Mouse (Mus musculus): ENCODE measurements around the gene Ddost. TPM values are rescaled to one million over a fixed set of nuclear protein-coding genes. Genes with fewer than 3 reads are reported as not detected.

Ddost gene
- polyA plus RNA-seq, 3 experiments from 2014 or later, result 101 to 118 (median 104) TPM

GRCm38 (mm10) chr4:138341393-138341792 lies 36.9 kb downstream of the Ddost start:
- no peak for ATAC-seq

- no peak for ATAC-seq
Measured at GRCm38 (mm10) chr4:138342048-138342447, 37.5 kb downstream of the Ddost start.

GRCm38 (mm10) chr4:138342778-138343177 lies 38.2 kb downstream of the Ddost start:
- ATAC-seq, result no peak

GRCm38 (mm10) chr4:138343341-138343837 lies 38.9 kb downstream of the Ddost start:
- ATAC-seq, result no peak

- ATAC-seq, result no peak
Measured at GRCm38 (mm10) chr4:138344891-138345545, 40.5 kb downstream of the Ddost start.

GRCm38 (mm10) chr4:138347280-138347679 lies 42.8 kb downstream of the Ddost start:
- no peak for ATAC-seq

- ATAC-seq, result no peak
Measured at GRCm38 (mm10) chr4:138348716-138349115, 44.2 kb downstream of the Ddost start.

GRCm38 (mm10) chr4:138351821-138352220 lies 47.3 kb downstream of the Ddost start:
- ATAC-seq, result no peak

- no peak for ATAC-seq
Measured at GRCm38 (mm10) chr4:138352692-138353091, 48.2 kb downstream of the Ddost start.

GRCm38 (mm10) chr4:138353438-138354171 lies 49.1 kb downstream of the Ddost start:
- no peak for ATAC-seq

GRCm38 (mm10) chr4:138355496-138355895 lies 51.0 kb downstream of the Ddost start:
- no peak for ATAC-seq

GRCm38 (mm10) chr4:138356141-138356540 lies 51.6 kb downstream of the Ddost start:
- no peak for ATAC-seq

- no peak for ATAC-seq
Measured at GRCm38 (mm10) chr4:138356551-138356950, 52.0 kb downstream of the Ddost start.

GRCm38 (mm10) chr4:138358176-138358575 lies 53.6 kb downstream of the Ddost start:
- no peak for ATAC-seq

- no peak for ATAC-seq
Measured at GRCm38 (mm10) chr4:138361370-138361821, 56.9 kb downstream of the Ddost start.

Other genes with a start within 250 kb of the Ddost start
- gene Hp1bp3, start 88.4 kb upstream of the Ddost start, polyA plus RNA-seq (2017; shearing (Covaris generic)), result 100 to 1,000 TPM; 144 to 154 (median 152) TPM
- under 1 TPM; 0.16 to 0.53 (median 0.21) TPM for gene Sh2d5, start 54.3 kb upstream of the Ddost start, polyA plus RNA-seq (2017; shearing (Covaris generic))
- gene Kif17, start 54.3 kb upstream of the Ddost start, polyA plus RNA-seq (2017; shearing (Covaris generic)), result not detected
- gene Pink1, start 21.6 kb downstream of the Ddost start, polyA plus RNA-seq (2017; shearing (Covaris generic)), result 10 to 100 TPM in 2 of 3 experiments, 1 to 10 TPM in 1; 6.0 to 24.7 (median 10.8) TPM
- gene Cda, start 63.3 kb downstream of the Ddost start, polyA plus RNA-seq (2017; shearing (Covaris generic)), result not detected
- not detected for gene Fam43b, start 91.8 kb downstream of the Ddost start, polyA plus RNA-seq (2017; shearing (Covaris generic))
- 10 to 100 TPM; 11.9 to 16.6 (median 14.9) TPM for gene Mul1, start 129.9 kb downstream of the Ddost start, polyA plus RNA-seq (2017; shearing (Covaris generic))
- gene Camk2n1, start 149.6 kb downstream of the Ddost start, polyA plus RNA-seq (2017; shearing (Covaris generic)), result 1 to 10 TPM; 1.0 to 2.1 (median 1.2) TPM

Data from inflammation-experienced regulatory T-cells, adult 6 months (primary cell).